Mouse (Mus musculus) urinary bladder, postnatal 14 days (tissue): Measurements from ENCODE around the gene Nfkbid.

ENCODE experiments used
- DNase-seq: peaks from one replicate; pipeline ENCODE4 v3.0.0; 2021; ENCODE audit warnings: low spot score

Nfkbid gene

DNA sequence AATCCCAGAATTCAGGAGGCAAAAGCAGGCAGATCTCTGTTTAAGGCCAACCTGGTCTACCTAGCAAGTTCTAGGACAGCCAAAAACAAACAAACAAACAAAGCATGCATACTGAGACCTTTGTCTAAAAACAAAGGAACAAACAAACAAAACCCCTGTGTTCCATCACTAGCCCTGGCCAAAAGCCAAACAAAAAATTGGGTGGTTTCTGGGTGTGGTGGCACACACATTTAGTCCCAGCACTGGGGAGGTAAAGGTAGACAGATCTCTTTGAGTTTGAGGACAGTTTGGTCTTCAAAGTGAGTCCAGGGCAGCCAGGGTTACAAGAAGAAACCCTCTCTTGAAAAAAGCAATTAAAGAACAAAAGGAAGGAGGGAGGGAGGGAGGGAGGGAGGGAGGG is 7.8 kb downstream of the Nfkbid start:
- no peak for DNase-seq

DNA sequence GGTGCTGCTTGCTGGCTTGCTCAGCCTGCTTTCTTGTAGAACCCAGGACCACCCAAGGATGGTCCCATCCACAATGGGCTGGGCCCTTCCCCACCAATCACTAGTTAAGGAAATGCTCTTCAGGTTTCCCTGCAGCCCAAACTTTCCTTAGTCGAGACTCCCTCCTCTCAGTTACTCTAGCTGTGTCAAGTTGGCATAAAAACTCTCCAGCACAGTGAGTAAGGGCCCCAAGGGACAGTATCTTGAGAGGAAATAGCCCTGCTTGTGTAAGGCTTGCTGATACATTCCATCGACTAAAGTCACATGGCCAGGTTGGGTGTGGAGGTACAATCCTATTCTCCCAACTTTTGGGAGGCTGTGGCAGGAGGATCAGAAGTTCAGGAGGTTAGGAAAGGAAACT is 8.7 kb downstream of the Nfkbid start:
- DNase-seq, result no peak

DNA sequence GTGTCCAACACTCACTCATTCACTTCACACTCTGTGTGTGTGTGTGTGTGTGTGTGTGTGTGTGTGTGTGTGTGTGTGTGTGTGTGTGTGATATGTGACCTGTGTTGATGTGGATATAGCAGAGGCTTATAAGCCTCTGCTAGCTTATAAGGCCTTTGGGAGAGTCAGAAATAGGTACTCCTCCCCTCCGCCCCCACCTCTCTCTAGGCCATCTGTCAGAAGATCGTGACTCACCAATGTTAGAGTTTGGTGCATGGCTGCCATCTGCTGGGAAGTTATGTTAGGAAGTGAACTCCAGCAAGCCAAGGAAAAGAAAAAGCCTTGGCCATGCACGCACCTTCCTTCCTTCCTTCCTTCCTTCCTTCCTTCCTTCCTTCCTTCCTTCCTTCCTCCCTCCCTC is 10.3 kb downstream of the Nfkbid start:
- peak; percentile 66 for DNase-seq

DNA sequence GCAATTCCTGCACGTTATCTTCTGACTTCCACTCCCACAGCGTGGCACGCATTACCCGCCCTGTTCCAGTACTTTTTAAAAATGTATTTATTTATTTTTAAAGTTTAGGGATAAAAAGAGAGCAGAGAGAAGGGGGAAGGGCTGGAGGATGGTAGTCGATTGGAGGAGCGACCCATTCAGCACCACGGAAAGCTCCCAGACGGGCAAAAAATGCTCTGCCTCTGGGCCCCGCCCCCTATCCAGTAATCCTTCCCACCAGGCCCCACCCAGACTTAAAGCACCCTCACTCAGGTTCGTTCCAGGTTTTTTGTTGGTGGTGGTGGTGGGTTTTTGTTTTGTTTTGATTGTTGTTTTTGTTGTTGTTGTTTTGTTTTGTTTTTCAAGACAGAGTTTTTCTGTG is 12.7 kb downstream of the Nfkbid start:
- peak; percentile 61 for DNase-seq

DNA sequence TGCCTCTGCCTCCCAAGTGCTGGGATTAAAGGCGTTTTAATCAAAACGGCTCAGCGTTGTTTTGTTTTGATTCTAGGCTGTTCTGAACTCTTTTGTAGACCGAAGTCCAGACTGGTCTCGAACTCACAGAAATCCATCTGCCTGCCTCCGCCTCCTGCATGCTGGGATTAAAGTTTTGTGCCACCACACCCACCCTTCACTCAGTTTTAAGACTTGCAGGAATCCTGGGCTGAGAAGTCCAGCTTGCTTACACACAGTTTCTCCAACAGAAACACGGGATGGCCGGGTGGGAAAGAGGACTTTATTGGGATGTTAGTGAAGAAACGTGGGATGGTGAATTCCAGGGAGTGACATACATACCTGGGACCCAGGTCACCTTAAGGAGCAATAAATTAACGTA is 13.2 kb downstream of the Nfkbid start:
- DNase-seq, result no peak

DNA sequence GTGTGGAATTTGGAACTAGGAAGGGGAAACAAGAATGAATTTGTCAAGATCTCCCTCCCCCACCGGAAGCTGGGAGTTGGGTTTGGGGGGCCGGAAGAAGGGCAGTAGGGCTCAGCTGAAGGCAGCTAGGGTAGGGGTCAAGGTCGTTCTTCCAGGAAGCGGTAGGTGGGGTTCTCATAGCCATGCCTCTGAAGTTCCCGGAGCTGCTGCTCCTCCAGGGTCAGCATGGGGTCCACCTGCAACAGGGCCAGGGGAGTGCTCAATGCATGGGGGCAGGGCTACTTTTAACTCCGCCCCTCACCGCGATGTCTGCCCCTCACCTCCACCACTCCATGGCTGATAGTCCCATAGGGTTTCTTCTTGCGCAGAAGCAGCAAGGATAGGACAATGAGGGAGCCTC is 13.6 kb downstream of the Nfkbid start:
- no peak for DNase-seq

GRCm38 (mm10) chr7:30436879-30437278 is 15.3 kb downstream of the Nfkbid start:
- no peak for DNase-seq

DNA sequence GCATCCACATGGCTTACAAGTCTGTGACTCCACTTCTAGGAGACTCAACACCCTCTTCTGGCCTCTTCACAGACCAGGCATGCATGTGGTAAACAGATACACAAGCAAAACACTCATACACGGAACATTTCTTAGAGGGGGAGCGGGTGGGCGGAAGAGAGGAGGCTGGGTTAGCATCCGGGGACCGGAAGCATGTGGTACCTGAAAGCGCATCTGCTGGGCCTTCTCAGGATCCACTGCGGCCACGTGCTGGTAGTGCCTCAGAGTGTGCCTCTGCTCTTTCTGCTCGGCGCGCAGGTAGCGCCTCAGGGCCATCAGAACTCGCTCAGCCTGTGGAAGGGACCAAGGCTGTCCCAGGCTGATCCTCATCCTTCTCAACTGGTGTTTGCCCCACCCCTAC is 18.2 kb downstream of the Nfkbid start:
- DNase-seq, result no peak

DNA sequence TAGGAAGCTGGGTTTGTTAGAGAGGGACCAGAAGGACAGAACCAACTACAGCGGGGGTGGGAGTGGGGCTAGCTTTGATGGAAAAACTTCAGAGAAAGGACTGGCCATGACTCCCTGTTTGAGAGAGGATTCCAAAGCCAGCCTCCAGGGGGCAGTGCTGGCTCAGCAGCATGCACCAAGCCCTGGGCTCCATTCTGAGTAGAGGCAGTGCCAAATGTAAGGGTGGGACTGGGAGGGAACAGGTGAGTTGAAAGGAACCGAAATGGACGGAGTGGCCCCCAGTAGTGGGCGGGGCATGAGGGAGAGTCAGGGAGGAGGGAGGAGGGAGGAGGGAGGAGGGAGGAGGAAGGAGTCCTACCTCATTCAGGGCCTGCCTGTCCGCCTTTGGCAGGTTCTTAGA is 19.2 kb downstream of the Nfkbid start:
- peak; percentile 41 for DNase-seq

DNA sequence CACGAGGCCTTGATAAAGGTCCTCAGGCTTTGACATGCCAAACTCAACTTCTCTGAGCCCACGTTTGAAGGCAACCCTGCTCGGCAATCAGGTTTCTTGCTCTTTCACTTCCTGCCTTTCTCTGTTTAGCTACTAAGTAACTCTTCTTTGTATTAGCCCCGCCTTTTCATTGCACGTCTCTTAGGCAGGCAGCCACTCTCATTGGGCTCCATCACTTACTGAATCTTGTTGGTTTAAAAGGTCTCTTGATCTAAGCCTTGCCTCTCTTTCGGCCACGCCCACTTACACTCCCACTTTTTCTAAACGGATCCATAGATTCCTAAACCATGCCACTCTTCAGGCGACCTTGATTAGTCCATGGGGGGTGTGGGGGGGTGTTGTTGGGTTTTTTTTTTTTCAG is 22.2 kb downstream of the Nfkbid start:
- DNase-seq, result no peak

- DNase-seq, result no peak
Observed at GRCm38 (mm10) chr7:30444154-30444970, 22.8 kb downstream of the Nfkbid start.

- DNase-seq, result peak; percentile 41
Observed at GRCm38 (mm10) chr7:30444971-30445751, 23.6 kb downstream of the Nfkbid start, which contains the start of gene Aplp1. Aplp1 (minus strand) TSS chr7:30445535.

DNA sequence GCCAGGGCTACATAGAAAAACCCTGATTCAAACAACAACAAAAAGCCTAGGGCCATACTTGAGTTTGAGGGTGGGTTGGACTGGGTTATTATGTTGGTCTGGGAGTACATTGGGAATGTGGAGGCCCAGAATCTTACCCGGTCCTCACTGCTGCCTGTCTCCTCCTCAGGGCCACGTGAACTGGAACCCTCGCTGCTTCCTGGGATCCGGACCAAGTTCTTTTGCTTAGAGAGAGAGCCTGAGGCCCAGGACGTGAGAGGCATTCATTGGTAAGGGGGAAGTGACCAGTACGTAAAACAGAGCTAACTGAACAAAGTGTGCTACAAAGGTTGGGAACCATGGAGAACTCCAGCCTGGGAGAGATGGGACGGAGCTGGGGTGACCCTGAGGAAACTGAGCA is 28.7 kb downstream of the Nfkbid start:
- no peak for DNase-seq

DNA sequence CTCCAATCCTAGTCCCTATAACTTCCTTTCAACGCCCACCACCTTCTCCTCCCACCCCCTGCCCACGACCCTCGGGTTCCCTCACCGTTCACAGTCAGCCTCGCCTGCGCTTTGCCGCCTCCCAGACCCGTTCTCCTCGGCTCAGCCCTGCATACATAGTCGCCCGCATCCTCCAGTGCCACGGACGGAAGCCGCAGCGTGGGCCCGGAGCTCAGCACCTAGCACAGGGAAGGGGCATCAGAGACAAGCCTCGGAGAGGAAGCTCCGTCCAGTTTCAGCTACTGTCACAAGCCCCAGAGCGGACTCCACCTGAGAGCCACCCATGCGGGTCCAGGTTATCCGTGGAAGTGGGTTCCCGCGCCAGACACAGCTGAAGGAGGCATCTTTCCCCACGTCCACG is 31.8 kb downstream of the Nfkbid start:
- DNase-seq, result no peak

DNA sequence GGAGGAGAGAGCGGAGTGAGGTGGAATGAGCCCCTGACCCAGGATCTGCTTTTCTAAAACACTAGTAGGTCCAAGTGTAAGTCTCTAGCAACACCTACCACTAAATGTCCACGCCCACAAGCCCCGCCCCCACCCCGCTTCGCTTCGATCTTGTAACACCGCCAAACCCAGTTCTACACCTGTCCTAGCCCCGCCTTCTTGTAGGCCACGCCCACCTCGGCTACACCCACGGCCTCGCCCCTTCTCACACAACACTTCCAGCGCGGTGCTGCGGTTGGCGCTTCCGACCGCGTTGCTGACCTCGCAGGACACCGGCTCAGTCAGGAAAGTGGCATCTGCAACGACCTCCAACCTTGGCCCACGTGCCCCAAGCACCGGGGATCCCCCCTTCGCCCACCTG is 32.2 kb downstream of the Nfkbid start:
- DNase-seq, result peak; percentile 56

- no peak for DNase-seq
Observed at GRCm38 (mm10) chr7:30454259-30454658, 32.7 kb downstream of the Nfkbid start.

DNA sequence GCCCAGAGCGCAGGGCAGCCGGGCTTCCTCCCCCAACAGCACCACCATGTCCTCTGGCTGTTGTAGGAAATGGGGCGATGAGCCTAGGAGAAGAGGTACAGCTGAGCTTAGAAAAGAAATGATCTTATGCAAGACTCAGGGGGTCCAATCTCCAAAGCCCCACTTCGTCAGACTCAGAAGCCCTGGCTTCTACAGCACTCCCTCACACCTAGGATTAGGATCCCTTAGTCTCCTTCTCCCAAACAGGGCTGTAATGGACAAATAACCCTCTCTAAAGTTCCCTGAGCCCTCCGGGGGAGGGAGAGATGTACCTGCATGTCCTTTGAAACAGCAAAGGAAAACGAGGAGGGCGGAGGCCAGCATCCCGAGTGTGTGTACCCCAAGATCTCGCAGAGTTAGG is 35.0 kb downstream of the Nfkbid start:
- no peak for DNase-seq

DNA sequence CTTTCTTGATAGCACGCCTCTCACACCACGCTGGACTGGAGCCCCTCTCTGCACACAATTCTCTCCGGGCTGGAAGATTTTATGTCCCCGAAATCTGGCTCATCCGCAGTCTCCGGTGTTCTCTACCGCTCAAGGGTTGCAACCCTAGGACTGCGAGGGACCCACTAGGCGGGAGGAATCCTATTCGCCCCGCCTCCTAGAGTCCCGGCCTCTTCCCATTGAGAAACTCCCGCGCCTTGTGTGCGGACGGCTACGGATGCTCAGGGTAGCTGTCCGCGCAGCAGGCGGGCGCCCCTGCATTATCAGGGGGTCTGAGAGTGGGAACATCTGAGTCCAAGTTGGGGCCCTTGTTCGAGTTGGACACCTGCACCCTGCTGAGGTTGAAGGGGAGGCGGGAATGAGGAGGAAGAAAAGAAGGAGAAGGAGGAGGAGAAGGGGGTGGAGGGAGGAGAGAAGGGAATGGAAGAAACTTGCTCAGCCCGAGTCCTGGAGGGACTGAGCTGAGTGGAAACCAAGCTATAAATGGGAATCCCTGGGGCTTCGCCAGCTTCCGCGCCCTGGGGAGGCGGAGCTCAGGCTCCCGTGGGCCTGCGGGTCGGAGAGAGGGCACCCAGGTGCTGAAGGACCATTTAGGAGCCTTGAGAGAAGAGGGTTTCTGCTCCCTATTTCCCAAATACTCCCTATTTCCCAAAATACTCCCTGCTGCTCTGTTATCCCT is 35.5 kb downstream of the Nfkbid start:
- no peak for DNase-seq

DNA sequence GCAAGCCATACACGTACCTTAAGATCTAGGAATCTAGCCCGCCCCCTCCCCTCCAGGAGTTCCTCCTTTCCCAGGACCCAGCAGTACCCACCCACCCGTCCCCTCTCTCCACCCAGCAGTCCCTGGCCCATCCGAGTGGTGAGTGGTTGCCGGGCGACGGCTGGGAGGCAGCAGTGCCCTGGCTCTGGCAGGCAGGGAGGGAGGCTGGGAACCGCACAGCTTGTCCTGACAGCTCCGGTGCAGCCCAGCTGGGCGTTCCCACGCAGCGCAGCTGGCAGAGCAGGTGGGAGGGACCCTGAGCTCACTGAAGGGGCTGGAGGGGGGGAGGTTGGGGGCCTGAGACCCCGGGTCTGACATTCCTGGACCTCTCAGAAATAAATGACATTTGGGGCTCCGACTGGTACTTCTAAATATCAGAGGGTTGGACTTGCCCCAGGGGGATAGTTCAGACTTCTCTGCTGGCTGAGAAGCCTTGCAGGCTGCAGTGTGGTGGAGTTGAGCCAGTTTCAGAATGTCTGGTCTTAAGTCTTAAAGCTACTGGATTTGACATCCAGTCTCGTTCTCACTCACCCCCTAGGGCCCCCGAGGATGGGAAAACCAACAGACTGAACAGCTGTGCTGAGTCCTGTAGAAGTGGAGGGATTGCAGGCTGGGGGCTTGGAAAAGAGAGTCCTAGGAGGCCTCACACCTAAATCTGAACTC is 36.2 kb downstream of the Nfkbid start, which contains the start of the genes Kirrel2 and Nphs1:
Gene Kirrel2 (minus strand): TSS at position 62 of the 702 bp plus-strand sequence.
Gene Nphs1 (plus strand): TSS at position 687 of the 702 bp plus-strand sequence.
- no peak for DNase-seq

DNA sequence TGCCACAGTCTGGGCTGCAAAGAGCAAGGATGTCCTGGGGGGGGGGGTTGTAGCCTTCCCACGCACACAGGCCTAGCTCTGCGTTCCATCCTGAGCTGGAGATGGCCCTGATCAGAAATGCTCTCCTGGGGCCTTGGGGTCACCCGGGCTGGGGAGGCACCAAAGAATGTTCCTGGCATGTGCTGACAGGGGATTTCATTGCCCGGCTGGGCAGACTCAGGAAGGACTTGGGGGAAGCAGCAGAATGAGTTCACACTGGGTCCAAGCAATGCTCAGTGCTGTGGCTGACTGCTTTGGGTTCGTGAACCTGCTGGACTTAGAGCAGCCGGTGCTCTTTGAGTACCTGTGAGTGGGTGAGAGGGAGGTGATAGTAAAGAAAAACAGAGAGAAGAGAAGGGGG is 38.0 kb downstream of the Nfkbid start:
- DNase-seq, result no peak

- no peak for DNase-seq
Observed at GRCm38 (mm10) chr7:30463568-30463967, 42.0 kb downstream of the Nfkbid start.

DNA sequence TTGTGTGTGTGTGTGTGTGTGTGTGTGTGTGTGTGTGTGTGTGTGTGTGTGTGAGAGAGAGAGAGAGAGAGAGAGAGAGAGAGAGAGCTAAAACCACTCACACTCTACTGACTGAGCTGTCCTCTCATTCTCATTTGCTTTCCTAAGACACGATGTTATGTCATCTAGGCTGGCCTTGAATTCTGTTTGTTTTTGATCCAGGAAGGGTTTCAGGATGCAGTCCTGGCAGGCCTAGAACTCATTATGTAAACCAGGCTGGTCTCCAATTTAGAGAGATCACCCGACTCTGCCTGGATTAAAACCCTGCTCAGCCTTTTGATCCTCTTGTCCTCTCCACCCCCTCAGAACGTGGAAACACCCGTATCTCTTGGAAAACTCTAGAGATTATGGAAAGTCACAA is 42.5 kb downstream of the Nfkbid start:
- no peak for DNase-seq
